Mouse (Mus musculus) CH12.LX (cell line): ENCODE results near the gene Fscn1.

Experiments used
- CHD1 ChIP-seq: IDR thresholded peaks from 2 replicates; pipeline ENCODE4 v1.6.1; 2012; ENCODE audit warnings: low read depth, low read length, improper control_type of control experiment, inconsistent platforms
- CTCF ChIP-seq, 2 experiments: IDR thresholded peaks in 1 of 2; conservative IDR thresholded peaks in 1 of 2; 2 replicates each; pipeline ENCODE4 v1.5.1; 2011 to 2012; ENCODE audit warnings: low read depth in 2 of 2, low read length in 2 of 2, improper control_type of control experiment in 1 of 2, inconsistent platforms in 1 of 2, mild to moderate bottlenecking in 1 of 2, moderate library complexity in 1 of 2
- EP300 ChIP-seq: IDR thresholded peaks from 2 replicates; pipeline ENCODE4 v1.6.1; 2011; ENCODE audit warnings: low read length, improper control_type of control experiment
- IRF4 ChIP-seq: IDR thresholded peaks from 2 replicates; pipeline ENCODE4 v1.6.1; 2014; ENCODE audit warnings: low read depth, mild to moderate bottlenecking, inconsistent platforms, low read length, improper control_type of control experiment
- UBTF ChIP-seq: IDR thresholded peaks from 2 replicates; pipeline ENCODE4 v1.6.1; 2012; ENCODE audit warnings: low read depth, mild to moderate bottlenecking, inconsistent platforms, low read length, improper control_type of control experiment, moderate library complexity
- ZKSCAN1 ChIP-seq: IDR thresholded peaks from 2 replicates; pipeline ENCODE4 v1.6.1; 2012; ENCODE audit warnings: low read depth, inconsistent platforms, low read length, improper control_type of control experiment, borderline replicate concordance

DNA sequence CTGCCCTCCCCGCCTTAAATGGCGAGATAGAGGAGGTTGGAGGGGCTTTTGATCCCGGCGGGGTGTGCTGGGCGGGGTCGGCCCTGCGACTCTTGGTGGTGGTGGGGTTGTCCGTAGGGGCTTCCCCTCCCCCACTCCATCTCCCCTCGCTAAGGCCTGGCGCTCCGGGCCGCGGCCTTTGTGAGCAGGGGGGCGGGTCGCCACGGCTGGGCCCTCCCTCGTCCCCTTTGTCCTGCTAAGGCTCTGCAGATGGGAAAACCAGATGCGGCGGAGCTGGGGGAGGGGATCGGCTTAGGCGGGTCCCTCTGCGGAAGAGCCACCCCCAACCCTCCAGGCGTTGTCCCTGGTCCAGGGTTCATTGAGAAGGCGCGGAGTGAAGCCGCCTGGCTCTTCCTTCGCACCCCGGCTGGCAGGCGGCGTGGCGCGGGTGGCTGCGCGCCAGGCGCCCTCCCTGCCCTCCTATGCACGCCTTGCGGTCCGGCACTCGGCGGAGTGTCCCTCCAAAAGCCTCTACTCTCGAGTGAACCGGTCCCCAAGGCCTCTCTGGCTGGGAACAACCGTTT, 1.8 kb downstream of the Fscn1 start:
- TF ChIP-seq EP300: no peak
- no peak for TF ChIP-seq CHD1
- TF ChIP-seq ZKSCAN1: no peak
- no peak for TF ChIP-seq CTCF (conservative IDR thresholded peaks at IDR 0.05 in 1 of 2, IDR thresholded peaks at IDR 0.05 in 1 of 2; ENCODE audit: low read depth in 2 of 2, low read length in 2 of 2)
- TF ChIP-seq UBTF: no peak
- no peak for TF ChIP-seq IRF4
